Comparison of ENCODE assay signal across 8 mouse cellular contexts in genomic region chr8:119777765-119778164, GRCm38 (mm10). TPM values are rescaled to one million over a fixed set of nuclear protein-coding genes. Genes with fewer than 3 reads are reported as not detected.
DNase-seq lines count a peak whose midpoint lies in the region; ATAC-seq and TF ChIP-seq lines count a peak whose summit lies in the region.

No protein-coding gene starts in this region.

- H3K27ac ChIP-seq in hindbrain, postnatal 0 days, result peak overlapping the region; percentile 87

- H3K27me3 ChIP-seq in hindbrain, postnatal 0 days (ENCODE audit: insufficient read depth, low read length), result no peaks in the 10 kb centered on the region
- peaks cover 28% of the 10 kb centered on the region for H3K27me3 ChIP-seq in megakaryocyte, embryonic 14.5 days (replicated peaks)

- peak overlapping the region; percentile 62 for H3K4me3 ChIP-seq in hindbrain, postnatal 0 days (ENCODE audit: low read length)
- H3K4me3 ChIP-seq in megakaryocyte, embryonic 14.5 days (replicated peaks), result peak overlapping the region; percentile 93

- 10% methylated on average over 7 of the region's 7 CpGs for WGBS in hindbrain, postnatal 0 days

- H3K9ac ChIP-seq in hindbrain, postnatal 0 days (replicated peaks; ENCODE audit: low read length), result peak overlapping the region; percentile 72

- H3K36me3 ChIP-seq in hindbrain, postnatal 0 days (ENCODE audit: insufficient read depth, low read length), result no peaks in the 10 kb centered on the region
- peaks cover 9% of the 10 kb centered on the region for H3K36me3 ChIP-seq in megakaryocyte, embryonic 14.5 days (replicated peaks; ENCODE audit: low read length)

- no peak for TF ChIP-seq CTCF in hindbrain, postnatal 0 days (IDR thresholded peaks at IDR 0.05; ENCODE audit: low read depth)

- DNase-seq in frontal cortex, postnatal 36 days (ENCODE audit: low spot score in 2 of 2), result peak; percentile 22 to 42
- no peak for DNase-seq in frontal cortex, postnatal 25 days (ENCODE audit: low spot score in 2 of 2)
- peak; percentile 32 for DNase-seq in 3T3-L1 (ENCODE audit: low read depth, low spot score)
- DNase-seq in hindbrain, postnatal 0 days (ENCODE audit: low spot score), result peak; percentile 47
- no peak for DNase-seq in spleen, adult 18-20 months
- DNase-seq in thymus, postnatal 10 days (ENCODE audit: low spot score in 2 of 2), result no peak

- H3K4me1 ChIP-seq in hindbrain, postnatal 0 days (ENCODE audit: insufficient read depth, low read length), result peaks cover 16% of the 10 kb centered on the region; the same call in 1 of the 2 replicates
- H3K4me1 ChIP-seq in megakaryocyte, embryonic 14.5 days, result peaks cover 47% of the 10 kb centered on the region

- peak overlapping the region; percentile 92 for H3K4me2 ChIP-seq in hindbrain, postnatal 0 days (ENCODE audit: low read depth, low read length)

- ATAC-seq in common myeloid progenitor, adult 5-6 weeks (replicated peaks; ENCODE audit: low read depth, poor library complexity, severe bottlenecking), result peak; percentile 2; the same call in 1 of the 2 replicates
- no peak; the same call in 1 of the 2 replicates for ATAC-seq in hindbrain, postnatal 0 days

- no peaks in the 10 kb centered on the region for H3K9me3 ChIP-seq in hindbrain, postnatal 0 days (ENCODE audit: low read length)
- peaks cover 5% of the 10 kb centered on the region; the same call in 1 of the 2 replicates for H3K9me3 ChIP-seq in megakaryocyte, embryonic 14.5 days

RNA-seq across cellular contexts. Expression of gene Tldc1, which starts 0.5 kb away (rescaled TPM):
- 3.6 and 12.1 TPM in 2 replicates for total RNA-seq in common myeloid progenitor, adult 5-6 weeks (2017)
- total RNA-seq in hindbrain, postnatal 0 days (2014; rRNA removed), result 20.2 and 21.2 TPM in 2 replicates
- 7.4 and 8.4 TPM in 2 replicates for polyA plus RNA-seq in hindbrain, postnatal 0 days (2015; fragmentation: Nextera tagmentation; extraction: Ambion mirVana)
- polyA plus RNA-seq in megakaryocyte, embryonic 14.5 days (2012; ENCODE audit: insufficient read depth, low replicate concordance), result 1.7 and 2.0 TPM in 2 replicates

Comparison
In these comparisons a context has a peak if more than half of its experiments do, and no peak if none do; other contexts are left out.
1. DNase-seq: peak in frontal cortex, postnatal 36 days (2 of 2), 3T3-L1 (single experiment) and hindbrain, postnatal 0 days (single experiment); none in frontal cortex, postnatal 25 days (0 of 2), spleen, adult 18-20 months (0 of 2) and thymus, postnatal 10 days (0 of 2).